Mouse (Mus musculus) right cerebral cortex, postnatal 36 days (tissue): Measurements from ENCODE around the gene Wdr13.
"Not testable (repeated sequence)": the region's sequence is repeated elsewhere in the genome, so short reads cannot be mapped to it uniquely, and the experiment has no call there.

Experiments used
- DNase-seq, 2 experiments: peaks; one replicate each; pipeline ENCODE4 v3.0.0; 2022; ENCODE audit warnings: low spot score in 2 of 2, mixed read lengths in 1 of 2

Wdr13 gene

GRCm38 (mm10) chrX:8105019-8105418, 27.7 kb downstream of the Wdr13 start:
- no peak for DNase-seq

GRCm38 (mm10) chrX:8102213-8102668, 30.5 kb downstream of the Wdr13 start:
- no peak for DNase-seq

- DNase-seq: peak; percentile 33 to 39
These were observed 31.7 kb downstream of the Wdr13 start for GRCm38 (mm10) chrX:8101017-8101416.

DNA sequence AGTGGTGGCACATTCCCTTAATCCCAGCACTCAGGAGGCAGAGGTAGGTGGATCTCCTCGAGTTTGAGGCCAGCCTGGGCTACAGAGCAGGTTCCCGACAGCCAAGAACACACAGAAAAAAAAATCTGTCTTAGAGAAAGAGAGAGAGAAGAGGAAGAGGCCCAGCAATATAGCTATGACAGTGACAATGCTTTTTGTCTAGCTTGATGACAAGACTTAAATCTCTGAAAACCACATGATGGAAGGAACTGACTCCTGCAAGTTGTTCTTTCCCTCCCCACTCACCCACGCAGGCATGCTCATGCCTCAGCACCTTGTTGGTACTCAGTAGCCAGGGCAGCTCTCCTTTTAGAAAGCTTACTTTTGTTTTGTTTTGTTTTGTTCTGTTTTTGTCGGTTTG, 33.3 kb downstream of the Wdr13 start:
- no peak for DNase-seq

GRCm38 (mm10) chrX:8096787-8097242, 35.9 kb downstream of the Wdr13 start:
- peak; percentile 95 to 96 for DNase-seq

DNA sequence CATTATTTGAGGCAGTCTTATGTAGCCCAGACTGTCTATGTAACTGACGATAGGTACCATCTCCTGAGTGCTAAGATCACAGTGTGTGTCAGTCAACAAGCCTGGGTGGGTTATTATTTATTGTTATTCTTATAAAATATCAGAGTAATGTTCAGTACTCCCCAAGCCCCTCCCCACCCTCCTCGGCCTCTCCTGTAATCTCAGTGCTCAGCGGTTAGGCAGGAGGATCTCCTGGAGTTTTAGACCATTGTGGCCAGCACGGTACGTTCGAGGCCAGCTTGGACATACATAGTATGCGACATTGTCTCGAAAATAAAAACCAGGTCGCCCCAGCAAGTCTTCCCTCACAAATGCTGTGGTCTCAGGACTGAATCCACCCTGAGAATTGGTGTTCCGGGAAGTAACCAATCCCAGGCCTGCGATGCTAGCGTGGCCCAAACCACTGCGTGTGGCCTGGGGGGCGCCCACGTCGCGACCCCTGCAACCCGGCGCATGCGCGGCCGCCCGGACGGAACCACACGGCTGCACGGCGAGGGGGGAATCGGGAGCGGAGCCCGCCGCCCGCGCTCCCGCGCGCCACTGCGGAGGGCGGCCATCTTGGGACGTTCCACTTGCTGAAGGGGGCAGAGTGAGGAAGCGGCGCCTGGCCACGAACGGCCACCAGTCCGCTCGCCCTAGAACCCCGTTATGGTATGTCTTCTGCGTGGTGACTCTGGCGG, 36.5 kb downstream of the Wdr13 start:
- peak; percentile 30 to 78 for DNase-seq

DNA sequence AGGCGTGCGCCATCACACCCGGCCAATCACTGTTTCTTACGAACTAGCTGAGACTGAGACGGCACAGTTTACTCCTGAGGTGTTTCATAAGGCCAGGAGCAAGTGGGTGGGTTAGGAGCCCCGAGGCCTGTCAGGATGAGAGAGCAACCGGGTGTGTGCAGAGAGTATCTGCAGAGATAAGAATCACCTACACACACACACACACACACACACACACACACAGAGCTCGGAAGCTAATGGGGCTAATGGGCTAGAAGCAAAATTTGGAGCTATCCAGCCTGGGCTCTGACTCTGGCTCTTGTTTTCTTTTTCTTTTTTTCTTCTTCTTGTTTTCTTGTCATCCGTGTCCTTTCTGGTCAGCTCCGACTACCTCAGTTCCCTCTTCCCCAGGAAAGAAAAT, 37.1 kb downstream of the Wdr13 start:
- DNase-seq: no peak

- not testable (repeated sequence) for DNase-seq
These were observed 41.7 kb downstream of the Wdr13 start for GRCm38 (mm10) chrX:8090954-8091347.

DNA sequence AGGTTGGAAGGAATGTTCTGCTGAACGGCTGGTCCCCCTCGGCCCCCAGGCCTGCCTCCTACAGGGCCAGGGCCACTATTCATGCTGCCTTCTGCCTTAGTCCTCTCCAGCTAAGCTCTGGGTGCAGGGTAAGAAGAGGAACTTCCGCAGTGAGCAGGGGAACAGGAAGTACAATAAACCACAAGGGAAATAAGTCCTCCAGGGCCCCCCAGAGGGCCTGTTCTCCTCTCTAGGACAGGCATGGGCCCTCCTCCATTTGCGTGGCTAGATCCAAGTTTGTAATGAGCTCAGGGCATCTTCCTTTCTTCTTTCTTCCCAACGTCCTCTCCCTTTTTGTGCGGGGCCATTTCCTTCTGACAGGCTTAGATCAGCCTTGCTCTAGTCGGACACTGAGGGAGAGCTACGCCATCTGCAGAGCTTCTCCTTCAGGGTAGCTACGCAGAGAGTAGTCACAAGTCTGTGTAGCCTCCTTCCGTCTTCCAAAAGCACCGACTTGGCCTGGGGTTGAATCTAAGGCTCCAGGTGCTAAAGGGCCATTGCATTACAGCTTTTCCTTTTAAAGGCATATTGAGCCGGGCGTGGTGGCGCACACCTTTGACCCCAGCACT, 42.2 kb downstream of the Wdr13 start, which contains the start of gene Was:
Gene Was (minus strand): TSS at position 153 of the 608 bp plus-strand sequence.
- no peak for DNase-seq

DNA sequence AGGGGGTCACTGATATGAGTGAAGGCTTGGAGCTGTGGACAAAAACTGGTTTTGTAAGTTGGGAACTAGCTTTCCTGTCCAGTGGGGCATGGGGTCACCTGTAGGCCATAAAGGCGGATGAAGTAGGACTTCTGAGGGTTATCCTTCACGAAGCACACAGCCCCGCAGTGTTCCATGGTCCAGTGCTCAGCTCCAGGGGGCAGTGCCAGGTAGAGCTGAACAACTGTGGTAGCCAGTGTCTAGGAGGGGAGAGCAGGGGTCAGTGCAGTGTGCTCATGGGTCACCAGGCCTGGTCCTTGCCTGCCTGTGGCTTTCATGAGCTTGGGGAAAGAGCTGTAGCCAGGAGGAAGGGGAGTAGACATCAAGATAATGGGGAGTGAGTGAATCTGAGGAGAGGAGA, 42.9 kb downstream of the Wdr13 start:
- no peak for DNase-seq

- no peak for DNase-seq
These were observed 47.1 kb downstream of the Wdr13 start for GRCm38 (mm10) chrX:8085611-8086010.

DNA sequence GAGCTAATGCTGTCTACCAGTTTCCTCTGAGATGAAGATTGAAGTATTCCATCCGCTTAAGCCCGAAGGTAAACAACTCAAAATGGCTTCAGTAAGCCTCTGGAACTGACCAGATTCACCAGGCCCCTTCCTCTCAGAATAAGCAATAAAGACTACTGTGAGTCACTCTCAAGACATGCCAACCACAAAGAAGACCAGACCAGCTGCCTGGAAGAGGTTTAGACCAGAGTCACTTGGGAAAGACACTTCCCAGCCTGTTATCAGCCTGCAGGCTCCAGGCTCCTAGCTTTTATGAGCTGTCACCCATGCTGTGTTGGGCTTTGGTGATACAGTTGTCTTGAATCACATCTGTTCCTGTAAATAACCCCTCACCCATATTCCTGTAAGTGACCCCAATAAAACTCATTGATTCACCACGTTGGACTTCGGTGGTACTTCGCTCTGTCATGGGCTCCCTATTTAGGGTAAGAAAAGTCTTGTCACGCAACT, 47.9 kb downstream of the Wdr13 start:
- DNase-seq: no peak

- no peak for DNase-seq
These were observed 57.6 kb downstream of the Wdr13 start for GRCm38 (mm10) chrX:8075104-8075503.

DNA sequence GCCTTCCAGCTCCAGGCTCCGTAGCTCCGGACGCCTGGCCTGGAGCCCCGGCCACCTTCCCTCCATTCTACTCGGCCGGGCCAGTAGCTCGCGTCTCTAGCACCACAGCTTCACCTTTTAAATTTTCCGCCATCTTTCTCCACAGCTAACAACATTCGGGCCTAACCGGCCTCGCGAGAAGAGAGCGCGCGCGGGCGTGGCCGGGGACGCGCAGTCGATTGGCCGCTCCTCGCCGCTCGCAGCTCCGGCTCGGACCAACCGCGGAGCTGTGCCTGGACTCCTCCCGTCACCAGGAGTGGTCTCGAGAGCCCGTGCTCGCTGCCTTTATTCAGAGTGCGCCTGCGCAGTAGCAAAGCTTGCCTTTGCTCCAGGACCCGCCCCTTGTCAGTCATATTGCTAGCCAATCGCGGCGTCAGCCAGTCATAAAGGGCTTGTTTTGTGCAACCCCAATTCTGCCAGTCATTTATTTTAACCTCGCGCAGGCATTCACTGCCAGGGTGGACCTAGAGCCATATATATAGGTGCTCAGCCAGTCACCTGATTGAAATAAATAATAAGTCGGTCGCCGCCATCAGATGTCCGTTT, 58.2 kb downstream of the Wdr13 start, which contains the start of gene Suv39h1:
Gene Suv39h1 (minus strand): TSS at position 331 of the 585 bp plus-strand sequence.
- DNase-seq: peak; percentile 90 to 95

DNA sequence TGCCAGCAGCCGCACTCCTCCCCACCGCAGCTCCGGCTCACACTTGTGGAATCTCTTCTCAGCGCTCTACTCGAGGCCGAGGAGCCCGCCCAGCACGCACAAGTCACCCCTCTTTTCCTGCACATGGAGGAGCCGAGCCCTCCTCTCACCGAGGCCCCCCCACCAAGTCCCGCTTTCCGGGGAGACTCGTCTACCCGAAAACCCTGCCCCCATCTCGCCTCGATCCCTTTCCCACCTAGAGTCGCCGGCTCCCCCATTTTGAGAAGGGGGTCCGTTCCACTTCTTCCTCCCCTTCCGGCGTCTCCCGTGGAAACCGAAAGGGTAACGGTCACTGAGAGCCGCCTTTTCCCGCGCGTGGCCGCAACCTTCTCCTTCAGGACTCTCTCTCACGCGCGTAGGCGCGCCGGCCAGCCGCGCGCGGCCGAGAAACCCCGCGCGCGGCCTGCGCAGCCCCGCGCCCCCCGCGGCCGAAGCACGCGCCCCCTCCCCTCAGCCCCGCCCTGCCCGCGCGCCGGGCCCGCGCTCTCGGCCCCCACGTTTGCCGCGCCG, 58.7 kb downstream of the Wdr13 start:
- DNase-seq: no peak
